Mouse (Mus musculus) heart, embryonic 10.5 days (tissue): ENCODE data around the gene Fbh1. TPM values are rescaled to one million over a fixed set of nuclear protein-coding genes. Genes with fewer than 3 reads are reported as not detected.

Experiments used
- DNase-seq: peaks from one replicate; pipeline ENCODE4 v3.0.0-alpha.2; 2017; ENCODE audit warnings: low spot score
- H3K27ac ChIP-seq: fragments of 300-500 bp; sonication (generic); 2 replicates; pipeline ENCODE4 v1.5.1; 2016; ENCODE audit warnings: mild to moderate bottlenecking
- H3K27me3 ChIP-seq: fragments of 300-500 bp; sonication (generic); 2 replicates; pipeline ENCODE4 v1.6.1; 2016; ENCODE audit warnings: mild to moderate bottlenecking; ENCODE audit not compliant: poor library complexity, insufficient read depth, severe bottlenecking
- H3K36me3 ChIP-seq: fragments of 300-500 bp; sonication (generic); 2 replicates; pipeline ENCODE4 v1.6.1; 2016; ENCODE audit warnings: mild to moderate bottlenecking, moderate library complexity
- H3K4me1 ChIP-seq: fragments of 300-500 bp; sonication (generic); 2 replicates; pipeline ENCODE4 v1.6.1; 2016; ENCODE audit warnings: mild to moderate bottlenecking
- H3K4me3 ChIP-seq: fragments of 300-500 bp; sonication (generic); 2 replicates; pipeline ENCODE4 v1.5.1; 2016; ENCODE audit warnings: mild to moderate bottlenecking, moderate library complexity
- H3K9me3 ChIP-seq: fragments of 300-500 bp; sonication (generic); 2 replicates; pipeline ENCODE4 v1.6.1; 2016; ENCODE audit warnings: mild to moderate bottlenecking, moderate library complexity
- WGBS: fragments of 180-500 bp; shearing (Covaris S2); methylation state at CpG from one replicate; pipeline ENCODE4 v1.1.7; 2016; 5-methylcytosine and 5-hydroxymethylcytosine counted together
- polyA plus RNA-seq: library from polyadenylated mRNA; unstranded; fragments of >200 nt; fragmentation: Nextera tagmentation; extraction: Ambion mirVana; gene quantifications from 2 replicates; pipeline ENCODE4 v1.2.1, GENCODE M21; 2016

Gene Fbh1
- 102 and 127 TPM in 2 replicates for polyA plus RNA-seq

DNA sequence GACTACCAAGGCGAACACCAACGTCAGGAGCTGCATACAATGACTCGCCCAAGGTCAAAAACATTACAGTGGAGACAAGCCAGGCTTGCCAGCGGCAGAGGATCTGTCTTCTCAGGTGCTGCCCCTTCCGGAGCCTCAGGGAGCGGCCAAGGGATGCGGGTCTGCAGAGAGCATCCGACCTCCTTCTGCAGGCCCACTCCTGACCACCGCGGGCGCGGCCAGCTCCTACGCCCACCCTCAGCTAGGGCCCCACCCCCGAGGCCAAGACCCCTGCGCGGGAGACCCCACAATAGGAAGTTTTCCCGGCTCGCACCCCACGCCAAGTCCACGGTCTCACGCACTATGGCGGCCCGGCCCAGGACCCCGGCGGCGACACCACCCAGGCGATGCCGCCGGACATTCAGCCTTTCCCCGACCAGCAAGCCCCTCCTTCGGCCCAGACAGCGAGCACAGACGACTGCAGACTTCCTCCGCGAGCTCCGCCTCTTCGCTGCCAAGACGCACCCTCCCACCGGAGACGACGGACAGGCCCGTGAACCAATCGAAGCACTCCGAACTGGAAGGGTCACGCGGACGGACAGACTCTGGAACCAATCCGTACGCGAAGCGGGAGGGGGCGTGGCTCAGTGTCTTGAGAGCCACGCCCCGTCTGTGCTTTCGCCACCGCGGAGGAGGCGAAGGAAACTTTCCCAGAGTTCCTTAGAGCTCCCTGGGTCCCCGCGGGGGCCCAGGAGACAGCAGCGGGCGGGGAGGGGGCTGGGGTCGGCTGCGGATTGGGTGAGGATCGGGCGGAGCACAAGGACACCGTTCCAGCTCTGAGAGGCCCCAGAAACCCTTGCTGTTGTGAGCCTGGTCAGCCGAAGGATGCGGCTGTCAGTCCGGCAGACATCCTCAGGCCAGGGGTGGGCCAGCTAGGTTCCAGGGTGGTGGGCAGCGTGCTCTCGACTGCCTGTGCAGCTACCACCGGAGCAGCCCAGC is at the start of gene Fbh1, which contains the start of gene Ankrd16:
Gene Fbh1 (minus strand): TSS at position 492 of the 978 bp plus-strand sequence.
Gene Ankrd16 (plus strand): TSS at position 786 of the 978 bp plus-strand sequence.
- Histone ChIP-seq H3K4me3 (peak within 1 kb of the TSS; percentile 88), H3K4me1 (peaks cover 22% of the 10 kb centered on the region), H3K36me3 (peaks cover 27% of the 10 kb centered on the region), H3K27me3 (no peaks in the 10 kb centered on the region), H3K27ac (peak within 1 kb of the TSS; percentile 96), H3K9me3 (no peaks in the 10 kb centered on the region)
- under 1% methylated on average over 73 of the region's 73 CpGs for WGBS
- DNase-seq = peak; percentile 100

- Histone ChIP-seq H3K36me3 (no peaks in the 10 kb centered on the region), H3K27me3 (no peaks in the 10 kb centered on the region), H3K4me1 (peaks cover 11% of the 10 kb centered on the region; the same call in 1 of the 2 replicates), H3K27ac (no peak overlapping the region), H3K4me3 (no peak overlapping the region), H3K9me3 (no peaks in the 10 kb centered on the region)
- WGBS = 82% methylated on average over 2 of the region's 2 CpGs
- no peak for DNase-seq
Observed at GRCm38 (mm10) chr2:11801299-11801930, 24.0 kb upstream of the Fbh1 start.

- no peak for DNase-seq
- WGBS = 41% methylated on average over 5 of the region's 5 CpGs
- no peak overlapping the region for H3K27ac ChIP-seq
Observed at GRCm38 (mm10) chr2:11797930-11798364, 20.6 kb upstream of the Fbh1 start.

DNA sequence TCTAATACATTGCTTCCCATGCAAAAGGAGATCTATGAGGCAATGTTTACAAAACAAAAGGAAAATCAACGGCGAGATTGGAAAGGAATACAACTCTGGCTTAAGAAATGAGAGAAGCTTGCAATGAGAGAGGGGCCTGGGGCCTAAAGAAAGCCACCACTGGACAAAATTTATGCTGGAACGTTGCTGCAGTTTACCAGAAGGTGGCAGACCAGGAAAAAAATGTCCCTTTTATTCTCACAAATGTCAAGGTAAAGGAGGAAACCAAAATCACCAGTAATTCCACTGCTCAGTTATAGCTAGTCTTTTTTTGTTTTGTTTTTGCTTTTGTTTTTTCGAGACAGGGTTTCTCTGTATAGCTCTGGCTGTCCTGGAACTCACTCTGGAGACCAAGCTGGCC is 17.3 kb upstream of the Fbh1 start:
- H3K27me3 ChIP-seq = no peaks in the 10 kb centered on the region
- no peak overlapping the region for H3K4me3 ChIP-seq
- H3K9me3 ChIP-seq = no peaks in the 10 kb centered on the region
- WGBS = 69% methylated on average over 4 of the region's 4 CpGs
- peaks cover 25% of the 10 kb centered on the region for H3K36me3 ChIP-seq
- no peak for DNase-seq
- H3K27ac ChIP-seq = no peak overlapping the region
- H3K4me1 ChIP-seq = peaks cover 11% of the 10 kb centered on the region; the same call in 1 of the 2 replicates

More at GRCm38 (mm10) chr2:11797930-11798364, 20.6 kb upstream of the Fbh1 start:
- H3K9me3 ChIP-seq = no peaks in the 10 kb centered on the region
- no peaks in the 10 kb centered on the region for H3K27me3 ChIP-seq
- peaks cover 5% of the 10 kb centered on the region; the same call in 1 of the 2 replicates for H3K36me3 ChIP-seq
- H3K4me3 ChIP-seq = no peak overlapping the region
- peaks cover 11% of the 10 kb centered on the region; the same call in 1 of the 2 replicates for H3K4me1 ChIP-seq

DNA sequence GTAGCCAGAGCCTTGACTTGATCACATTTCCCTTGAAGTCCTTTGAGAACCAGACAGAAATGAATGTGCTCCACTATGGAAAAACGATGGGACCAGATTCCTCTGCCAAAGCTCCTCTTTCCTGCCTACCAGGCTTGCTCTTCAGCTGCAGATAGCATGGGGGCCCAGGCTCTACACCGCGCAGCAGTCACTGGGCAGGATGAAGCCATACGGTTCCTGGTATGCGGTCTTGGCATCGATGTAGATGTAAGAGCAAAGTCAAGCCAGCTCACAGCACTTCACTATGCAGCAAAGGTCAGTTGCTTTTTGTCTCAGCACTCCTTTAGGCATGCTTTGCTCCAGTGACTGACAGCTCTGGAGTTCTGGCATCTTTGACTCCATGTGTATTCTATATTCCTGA is 6.8 kb upstream of the Fbh1 start:
- no peaks in the 10 kb centered on the region for H3K27me3 ChIP-seq
- H3K27ac ChIP-seq = no peak overlapping the region
- no peak for DNase-seq
- no peak overlapping the region for H3K4me3 ChIP-seq
- H3K9me3 ChIP-seq = no peaks in the 10 kb centered on the region
- H3K36me3 ChIP-seq = peaks cover 92% of the 10 kb centered on the region
- WGBS = 92% methylated on average over 6 of the region's 6 CpGs
- peaks cover 9% of the 10 kb centered on the region for H3K4me1 ChIP-seq

DNA sequence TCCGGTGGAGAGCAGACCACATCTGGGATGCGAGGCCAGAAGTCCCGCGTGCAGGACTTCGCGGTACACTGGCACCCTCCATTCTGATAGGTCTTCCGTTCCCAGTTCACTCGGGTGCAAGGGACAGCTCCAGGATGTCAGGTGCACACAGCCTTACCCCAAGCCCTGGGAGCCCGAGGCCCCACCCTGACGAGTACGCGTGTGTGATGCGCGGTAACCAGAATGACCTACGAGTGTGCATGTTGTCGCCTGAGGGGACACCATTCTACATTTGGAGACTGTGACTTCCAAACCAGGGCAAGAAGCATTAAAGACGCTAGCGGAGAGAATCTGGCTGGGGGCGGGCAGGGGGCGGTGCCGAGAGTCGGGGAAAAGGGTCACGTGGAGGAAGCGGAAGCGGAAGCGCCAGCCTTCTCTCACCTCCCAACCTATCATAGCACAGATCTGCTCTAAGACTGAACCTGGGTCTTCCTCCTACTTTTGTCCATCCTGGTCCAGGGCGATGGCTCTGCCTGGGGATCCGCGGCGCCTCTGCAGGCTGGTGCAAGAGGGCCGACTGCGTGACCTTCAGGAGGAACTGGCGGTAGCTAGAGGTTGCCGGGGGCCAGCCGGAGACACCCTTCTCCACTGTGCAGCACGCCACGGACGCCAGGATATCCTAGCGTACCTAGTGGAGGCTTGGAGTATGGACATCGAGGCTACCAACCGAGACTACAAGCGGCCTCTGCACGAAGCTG is 873 bp upstream of the Fbh1 start:
- Histone ChIP-seq H3K4me3 (peak overlapping the region; percentile 88), H3K9me3 (no peaks in the 10 kb centered on the region), H3K36me3 (peaks cover 36% of the 10 kb centered on the region), H3K4me1 (peaks cover 22% of the 10 kb centered on the region), H3K27ac (peak overlapping the region; percentile 96), H3K27me3 (no peaks in the 10 kb centered on the region)
- WGBS = under 1% methylated on average over 43 of the region's 43 CpGs
- DNase-seq = peak; percentile 96

DNA sequence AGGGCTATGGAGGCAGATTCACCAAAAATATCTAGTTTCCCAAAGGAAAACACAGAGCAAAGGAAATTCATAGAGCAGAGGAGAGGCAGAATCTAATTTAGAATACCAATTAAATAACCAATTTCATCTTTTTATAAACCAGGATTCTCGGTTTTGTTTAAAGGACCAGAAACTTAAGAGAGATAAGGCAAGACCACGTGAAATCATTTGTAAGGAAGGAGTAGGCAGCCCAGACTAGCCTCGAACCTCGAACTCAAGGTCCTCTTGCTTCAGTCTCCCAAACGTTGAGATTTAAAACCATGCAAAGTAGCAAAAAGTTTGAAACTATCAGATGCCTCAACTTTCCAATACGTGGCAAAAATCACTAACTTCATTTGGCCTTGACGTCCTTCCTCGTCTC is 967 bp downstream of the Fbh1 start:
- WGBS = 52% methylated on average over 8 of the region's 8 CpGs
- Histone ChIP-seq H3K9me3 (no peaks in the 10 kb centered on the region), H3K36me3 (peaks cover 17% of the 10 kb centered on the region), H3K27me3 (no peaks in the 10 kb centered on the region), H3K4me3 (peak overlapping the region; percentile 88), H3K4me1 (peaks cover 22% of the 10 kb centered on the region), H3K27ac (peak overlapping the region; percentile 96)
- no peak for DNase-seq

GRCm38 (mm10) chr2:11775121-11775520 is 2.3 kb downstream of the Fbh1 start:
- WGBS = 91% methylated on average over 5 of the region's 5 CpGs
- Histone ChIP-seq H3K4me3 (no peak overlapping the region), H3K27me3 (no peaks in the 10 kb centered on the region), H3K9me3 (no peaks in the 10 kb centered on the region), H3K27ac (no peak overlapping the region), H3K4me1 (peaks cover 22% of the 10 kb centered on the region), H3K36me3 (peaks cover 6% of the 10 kb centered on the region)
- no peak for DNase-seq

DNA sequence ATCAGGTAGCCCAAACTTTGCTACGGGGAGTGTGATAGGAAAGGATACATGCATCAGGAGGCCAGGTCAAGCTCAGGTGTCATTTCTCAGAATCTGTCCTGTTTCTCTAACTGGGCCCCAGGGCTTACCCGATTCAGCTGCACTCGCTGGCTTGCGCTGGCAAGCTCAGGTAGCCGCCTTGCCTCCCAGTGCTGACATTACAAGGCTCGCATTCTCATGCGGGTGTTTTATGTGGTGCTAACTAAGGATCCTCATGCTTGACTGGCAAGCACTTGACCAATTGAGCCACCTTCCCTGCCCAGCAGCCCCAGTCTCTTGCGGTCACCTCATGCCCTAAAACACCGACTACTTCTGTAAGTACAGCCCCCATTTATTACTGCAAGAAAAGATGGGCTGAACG is 3.0 kb downstream of the Fbh1 start:
- 90% methylated on average over 10 of the region's 10 CpGs for WGBS
- Histone ChIP-seq H3K36me3 (peaks cover 5% of the 10 kb centered on the region), H3K27ac (no peak overlapping the region), H3K9me3 (no peaks in the 10 kb centered on the region), H3K27me3 (no peaks in the 10 kb centered on the region), H3K4me3 (no peak overlapping the region), H3K4me1 (peaks cover 16% of the 10 kb centered on the region)
- DNase-seq = no peak

DNA sequence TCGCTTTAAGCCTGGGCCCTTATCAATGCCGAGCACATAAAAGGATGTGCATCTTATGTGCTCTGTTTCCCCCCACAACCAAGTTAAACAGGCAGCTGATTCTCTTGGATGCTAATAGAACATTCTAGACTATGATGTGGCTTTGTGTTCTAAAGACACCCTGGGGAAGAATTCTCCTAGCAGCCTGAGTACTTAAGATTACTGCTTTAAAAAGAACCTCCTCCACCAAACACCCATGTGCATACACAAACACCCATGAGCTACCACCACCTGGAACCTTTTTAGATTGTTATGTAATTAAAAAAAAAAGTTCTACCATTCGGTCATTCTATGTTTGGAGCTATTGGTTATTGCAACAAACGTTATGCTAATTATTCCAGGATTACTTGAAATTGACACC is 5.0 kb downstream of the Fbh1 start:
- 75% methylated on average over 4 of the region's 4 CpGs for WGBS
- Histone ChIP-seq H3K36me3 (peaks cover 20% of the 10 kb centered on the region), H3K27ac (no peak overlapping the region), H3K4me3 (no peak overlapping the region), H3K27me3 (no peaks in the 10 kb centered on the region), H3K9me3 (no peaks in the 10 kb centered on the region), H3K4me1 (0 out of 2 replicates have a peak, but pooled peaks cover 11% of the 10 kb centered on the region)
- no peak for DNase-seq

DNA sequence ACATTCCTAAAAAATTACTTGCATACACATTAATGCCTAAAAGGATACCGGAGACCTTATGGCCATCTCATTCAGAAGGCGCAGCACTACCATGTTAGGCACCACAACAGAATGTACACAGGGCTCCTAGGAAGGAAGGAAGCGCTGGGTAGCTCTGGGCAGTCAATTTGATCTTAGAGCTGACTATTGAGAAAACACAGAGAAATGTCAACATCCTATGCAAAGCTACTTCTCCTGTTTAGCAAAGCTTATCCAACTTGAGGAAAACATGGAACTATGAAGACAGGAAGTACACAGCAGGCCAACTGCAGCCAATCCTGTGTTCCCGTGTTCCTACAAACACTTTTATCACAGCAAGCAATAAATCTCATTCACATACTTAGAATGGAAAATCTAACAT is 5.7 kb downstream of the Fbh1 start:
- no peak overlapping the region for H3K27ac ChIP-seq
- no peaks in the 10 kb centered on the region for H3K27me3 ChIP-seq
- 86% methylated on average over 4 of the region's 4 CpGs for WGBS

GRCm38 (mm10) chr2:11767161-11767545 is 10.2 kb downstream of the Fbh1 start:
- no peaks in the 10 kb centered on the region for H3K27me3 ChIP-seq
- 87% methylated on average over 10 of the region's 10 CpGs for WGBS

More for the DNA sequence above, 5.7 kb downstream of the Fbh1 start:
- DNase-seq = no peak
- H3K4me3 ChIP-seq = no peak overlapping the region
- peaks cover 27% of the 10 kb centered on the region for H3K36me3 ChIP-seq
- H3K4me1 ChIP-seq = 0 out of 2 replicates have a peak, but pooled peaks cover 11% of the 10 kb centered on the region
- H3K9me3 ChIP-seq = no peaks in the 10 kb centered on the region

More at GRCm38 (mm10) chr2:11767161-11767545, 10.2 kb downstream of the Fbh1 start:
- peaks cover 72% of the 10 kb centered on the region for H3K36me3 ChIP-seq
- H3K27ac ChIP-seq = no peak overlapping the region
- H3K9me3 ChIP-seq = no peaks in the 10 kb centered on the region
- DNase-seq = no peak
- no peaks in the 10 kb centered on the region for H3K4me1 ChIP-seq
- H3K4me3 ChIP-seq = no peak overlapping the region
